Mouse (Mus musculus) T-helper 1 cell (primary cell): ENCODE data around the gene Syne1.

Source experiments
- in situ Hi-C: fragments of 300-600 bp; cut with MboI, MseI; formaldehyde crosslinking; loops from one replicate; pipeline ENCODE4 v1.15.1; 2025; ENCODE audit warnings: high pct_unique_total_duplicates

Gene Syne1

GRCm38 (mm10) chr10:5079945-5080468 lies 471.3 kb downstream of the Syne1 start:
- in situ Hi-C loops: no loop called here

GRCm38 (mm10) chr10:5075724-5076123 lies 475.6 kb downstream of the Syne1 start:
- in situ Hi-C loops: no loop called here

- in situ Hi-C loops: no loop called here
Measured at GRCm38 (mm10) chr10:5072054-5072453, 479.2 kb downstream of the Syne1 start.

- in situ Hi-C loops: no loop called here
Measured at GRCm38 (mm10) chr10:5070941-5071231, 480.4 kb downstream of the Syne1 start.

- in situ Hi-C loops: no loop called here
Measured at GRCm38 (mm10) chr10:5070168-5070940, 480.9 kb downstream of the Syne1 start.

DNA sequence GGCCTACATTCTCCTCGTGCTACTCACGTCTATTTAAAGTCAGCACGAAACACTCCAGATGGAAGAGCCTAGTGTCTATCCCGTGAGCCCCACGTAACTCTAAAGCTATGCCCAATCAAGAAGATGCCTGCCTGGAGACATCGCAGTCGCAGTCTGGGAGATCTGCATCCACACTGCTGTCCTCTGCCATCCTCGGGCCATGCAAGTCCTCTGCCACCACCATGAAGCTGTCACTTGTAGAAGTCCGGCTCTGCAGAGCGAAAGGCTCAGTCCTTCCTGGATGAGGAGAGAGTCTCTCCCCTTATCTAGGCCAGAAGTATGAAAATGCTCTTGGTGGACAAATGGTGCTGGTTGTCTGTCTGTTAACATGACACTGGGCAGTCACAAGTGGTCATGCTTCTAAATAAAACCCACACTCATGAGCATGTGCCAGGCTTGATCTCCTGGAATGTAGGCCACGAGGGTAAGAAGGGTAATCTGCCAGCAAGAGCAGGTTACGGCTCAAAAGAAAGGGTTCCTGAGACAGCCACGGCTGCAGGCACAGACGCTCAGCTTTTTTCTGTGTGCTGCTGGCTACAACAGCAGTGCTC lies 482.5 kb downstream of the Syne1 start, which contains the start of gene Gm10097:
Gene Gm10097, plus strand, starts transcription at position 517 of the 590 bp plus-strand sequence.
- in situ Hi-C loops: loop anchor here (5.0 kb wide), 1 partner anchor 49 kb away; no protein-coding TSS in a partner anchor

DNA sequence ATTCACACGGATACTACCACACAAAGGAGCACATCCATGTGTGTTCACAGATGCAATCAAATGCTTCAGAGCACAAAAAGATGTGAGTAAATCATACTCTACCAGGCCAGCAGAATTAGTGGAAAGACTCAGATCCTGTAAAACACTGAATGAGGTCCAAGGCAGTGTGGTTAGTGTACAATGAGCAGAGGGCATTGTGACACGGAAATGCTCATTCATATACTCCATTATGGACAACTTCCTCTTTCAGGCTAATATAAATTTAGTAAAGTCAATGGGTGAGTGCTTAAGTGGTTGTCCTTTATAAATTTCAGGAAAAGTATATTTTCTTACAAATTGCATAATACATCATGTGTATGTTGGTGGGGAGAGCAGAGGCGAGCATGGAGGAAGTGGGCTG lies 484.2 kb downstream of the Syne1 start:
- in situ Hi-C loops: loop anchor here (5.0 kb wide), 1 partner anchor 50 kb away; no protein-coding TSS in a partner anchor

DNA sequence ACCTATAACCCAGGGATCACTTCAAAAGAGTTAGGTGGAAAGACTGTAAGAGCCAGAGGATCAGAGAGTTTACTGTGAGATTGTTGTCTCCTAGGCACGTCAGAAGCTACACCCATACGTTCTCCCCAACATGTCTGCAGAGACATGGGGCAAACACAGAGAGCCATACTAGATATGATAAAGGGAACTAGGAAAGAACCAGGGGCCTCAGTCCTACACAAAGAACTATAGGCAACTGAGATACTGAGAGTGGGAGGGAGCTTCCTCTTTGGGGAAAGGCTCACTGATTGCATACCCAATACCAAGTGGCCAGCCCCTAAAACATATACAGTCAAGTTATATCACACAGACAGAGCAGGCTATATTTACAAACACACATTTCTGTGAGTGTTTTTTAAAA lies 491.3 kb downstream of the Syne1 start:
- in situ Hi-C loops: no loop called here

DNA sequence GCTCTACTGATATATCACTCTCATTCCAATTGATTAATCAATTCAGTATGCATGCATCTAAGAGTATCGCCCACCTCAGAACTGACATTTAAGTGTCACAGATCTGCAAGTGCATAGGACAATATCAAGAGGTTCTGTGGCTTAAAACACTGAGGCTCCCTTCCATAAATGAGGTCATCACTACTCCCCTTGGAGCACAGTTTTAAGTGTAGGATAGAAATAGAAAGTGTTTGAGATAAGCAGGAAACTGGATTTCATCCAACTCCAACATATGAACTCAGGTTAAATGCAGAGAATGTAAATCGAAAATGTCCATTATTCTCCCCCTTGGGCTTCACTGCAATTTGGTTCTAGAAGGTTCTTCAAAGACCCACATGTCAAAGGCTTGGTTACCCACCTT lies 492.4 kb downstream of the Syne1 start:
- in situ Hi-C loops: no loop called here

DNA sequence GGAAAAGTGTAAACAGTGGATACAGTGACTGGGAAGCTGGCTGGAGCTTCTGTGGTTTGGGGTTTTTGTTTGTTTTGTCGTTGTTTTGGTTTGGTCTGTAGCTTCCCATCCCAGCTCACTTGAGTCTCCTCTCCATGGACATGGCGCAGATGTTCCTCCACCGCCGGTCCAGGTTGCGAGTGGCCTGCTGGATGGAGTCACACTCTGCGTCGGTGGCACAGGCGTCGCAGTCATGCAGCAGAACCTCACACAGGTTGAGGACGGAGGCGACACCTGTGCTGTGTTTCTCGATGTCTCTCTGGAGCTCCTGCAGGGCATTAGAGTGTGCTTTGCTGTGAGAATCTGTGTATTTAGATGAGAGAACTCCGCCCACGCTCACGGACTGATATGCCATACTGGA lies 493.6 kb downstream of the Syne1 start:
- in situ Hi-C loops: no loop called here

- in situ Hi-C loops: no loop called here
Measured at GRCm38 (mm10) chr10:5056940-5057339, 494.3 kb downstream of the Syne1 start.

GRCm38 (mm10) chr10:5056243-5056735 lies 495.0 kb downstream of the Syne1 start:
- in situ Hi-C loops: no loop called here

- in situ Hi-C loops: no loop called here
Measured at GRCm38 (mm10) chr10:5045671-5046070, 505.6 kb downstream of the Syne1 start.

DNA sequence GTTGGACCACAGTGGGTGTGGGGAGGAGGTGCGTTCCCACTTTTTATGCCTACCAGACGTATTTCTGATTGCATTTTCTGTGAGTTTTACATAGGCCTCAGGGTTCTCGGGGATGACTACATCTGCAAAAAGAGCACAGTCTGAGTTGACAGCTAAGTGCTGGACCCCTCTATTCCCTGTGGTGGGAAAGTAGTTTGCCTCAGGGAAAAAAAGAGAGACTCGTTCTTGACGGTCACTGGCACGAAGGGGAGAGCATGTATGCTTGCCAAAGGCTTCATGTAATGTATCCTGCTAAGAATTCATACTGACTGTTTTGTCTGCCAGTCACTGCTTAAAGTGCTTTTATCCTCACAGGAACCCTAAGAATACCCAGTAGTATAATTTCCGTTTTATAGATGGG lies 506.1 kb downstream of the Syne1 start:
- in situ Hi-C loops: no loop called here

DNA sequence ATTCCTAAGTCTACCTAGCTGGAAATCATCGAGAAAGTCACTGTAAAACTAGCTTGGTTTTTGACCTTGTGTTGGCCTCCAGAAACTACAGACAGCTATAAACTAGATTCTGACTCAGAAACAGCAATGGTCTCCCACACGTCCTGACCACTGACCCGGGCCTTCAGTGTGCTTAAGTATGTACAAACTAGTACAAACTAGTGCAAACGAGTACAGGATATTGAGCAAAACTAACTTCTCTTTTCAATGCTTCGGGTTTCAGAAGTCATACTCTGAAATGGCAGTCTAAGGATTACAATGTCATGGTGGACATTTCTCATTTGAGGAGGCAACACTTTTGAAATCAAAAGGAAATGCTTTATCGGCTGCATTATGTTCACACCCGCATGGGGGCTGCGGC lies 506.8 kb downstream of the Syne1 start:
- in situ Hi-C loops: no loop called here

DNA sequence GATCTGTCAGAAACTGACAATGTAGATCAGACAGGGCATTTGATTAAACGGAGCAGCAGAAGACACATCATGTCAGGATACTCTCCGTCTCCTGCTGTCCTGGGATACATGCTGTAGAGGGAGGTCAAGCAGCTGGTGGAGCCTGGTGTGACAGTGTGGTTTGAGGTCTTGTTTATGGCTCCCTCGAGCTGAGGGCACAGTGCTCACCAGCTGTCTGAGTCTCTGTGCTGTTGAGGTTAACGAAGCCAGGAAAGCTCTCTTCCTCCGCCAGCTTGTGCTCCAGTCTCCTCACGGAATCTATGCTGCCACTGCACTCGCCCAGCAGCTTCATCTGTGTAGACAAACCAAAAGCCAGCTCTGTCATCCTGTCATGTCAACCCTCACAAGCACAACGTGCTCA lies 510.0 kb downstream of the Syne1 start:
- in situ Hi-C loops: no loop called here

- in situ Hi-C loops: no loop called here
Measured at GRCm38 (mm10) chr10:5032192-5033048, 518.9 kb downstream of the Syne1 start.

DNA sequence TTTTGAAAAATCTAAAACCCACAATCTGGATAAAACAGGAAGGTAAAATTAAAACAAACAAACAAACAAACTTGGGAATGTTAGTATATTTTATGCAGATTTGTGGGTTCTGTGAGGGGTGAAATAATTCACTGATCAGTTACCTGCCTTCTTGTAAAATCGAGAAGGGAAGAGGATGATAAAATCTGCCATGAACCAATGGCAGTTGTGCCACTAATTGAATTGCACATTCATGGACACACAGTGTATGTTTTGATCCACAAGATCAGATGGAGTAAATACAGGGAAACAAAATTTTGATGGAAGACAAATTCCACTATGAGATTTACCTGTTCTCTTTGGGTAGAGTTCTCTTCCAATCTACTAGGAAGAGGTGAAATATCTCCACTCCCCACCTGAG lies 521.4 kb downstream of the Syne1 start:
- in situ Hi-C loops: no loop called here

DNA sequence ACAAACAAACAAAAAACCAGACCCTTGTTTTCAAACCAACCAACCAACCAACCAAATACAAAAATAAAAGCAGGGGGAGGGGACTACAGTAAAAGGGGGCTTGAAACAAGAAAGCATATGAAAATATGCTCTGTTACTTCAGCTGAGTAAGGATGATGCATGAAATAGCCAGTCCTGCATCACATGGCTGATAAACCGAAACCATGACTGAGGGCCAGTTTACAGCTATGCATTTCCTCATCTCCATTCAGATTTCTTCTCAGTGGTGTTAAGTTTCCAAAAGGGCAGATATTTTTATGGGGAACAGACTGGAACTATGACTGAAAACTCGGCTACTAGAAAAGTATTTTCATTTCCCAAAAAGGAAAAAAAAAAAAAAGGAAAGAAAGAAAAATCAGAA lies 522.1 kb downstream of the Syne1 start:
- in situ Hi-C loops: no loop called here

- in situ Hi-C loops: no loop called here
Measured at GRCm38 (mm10) chr10:5028301-5028700, 523.0 kb downstream of the Syne1 start.

- in situ Hi-C loops: no loop called here
Measured at GRCm38 (mm10) chr10:5027208-5027607, 524.1 kb downstream of the Syne1 start.

- in situ Hi-C loops: no loop called here
Measured at GRCm38 (mm10) chr10:5025906-5026305, 525.4 kb downstream of the Syne1 start.
